Mouse (Mus musculus) limb, embryonic 13.5 days (tissue): ENCODE data around the gene Sap30bp. TPM values are rescaled to one million over a fixed set of nuclear protein-coding genes. Genes with fewer than 3 reads are reported as not detected.
A peak's percentile ranks its signal among the peaks of the same experiment; 100 is the strongest.

Source experiments
- ATAC-seq: fragments of 200-750 bp; cut with Nextera tagmentation; 2 replicates; pipeline ENCODE4 v1.8.0; 2017; ENCODE audit warnings: low read depth, moderate number of reproducible peaks, moderate TSS enrichment; ENCODE audit not compliant: low FRiP score
- H3K27ac ChIP-seq: fragments of 300-500 bp; sonication (generic); 2 replicates; pipeline ENCODE4 v1.5.1; 2015; ENCODE audit warnings: inconsistent platforms, mild to moderate bottlenecking, moderate library complexity
- H3K27me3 ChIP-seq: fragments of 300-500 bp; sonication (generic); 2 replicates; pipeline ENCODE4 v1.6.1; 2015; ENCODE audit warnings: mild to moderate bottlenecking, inconsistent platforms
- H3K36me3 ChIP-seq: fragments of 300-500 bp; sonication (generic); 2 replicates; pipeline ENCODE4 v1.6.1; 2015; ENCODE audit warnings: inconsistent platforms, mild to moderate bottlenecking, moderate library complexity
- H3K4me1 ChIP-seq: fragments of 300-500 bp; sonication (generic); 2 replicates; pipeline ENCODE4 v1.6.1; 2015; ENCODE audit warnings: inconsistent platforms
- H3K4me2 ChIP-seq: fragments of 300-500 bp; sonication (generic); replicated peaks from 2 replicates; pipeline ENCODE4 v1.6.1; 2015; ENCODE audit warnings: inconsistent platforms, mild to moderate bottlenecking, moderate library complexity
- H3K4me3 ChIP-seq: fragments of 300-500 bp; sonication (generic); 2 replicates; pipeline ENCODE4 v1.5.1; 2015; ENCODE audit warnings: moderate library complexity, mild to moderate bottlenecking, inconsistent platforms
- H3K9ac ChIP-seq: fragments of 300-500 bp; sonication (generic); 2 replicates; pipeline ENCODE4 v1.6.1; 2015; ENCODE audit warnings: mild to moderate bottlenecking, inconsistent platforms
- H3K9me3 ChIP-seq: fragments of 300-500 bp; sonication (generic); 2 replicates; pipeline ENCODE4 v1.6.1; 2016; ENCODE audit warnings: inconsistent platforms
- WGBS: fragments of 180-500 bp; shearing (Covaris S2); methylation state at CpG from one replicate; pipeline ENCODE4 v1.1.7; 2015; 5-methylcytosine and 5-hydroxymethylcytosine counted together
- polyA plus RNA-seq: library from polyadenylated mRNA; unstranded; fragments of >200 nt; fragmentation: Nextera tagmentation; extraction: Ambion mirVana; gene quantifications from 2 replicates; pipeline ENCODE4 v1.2.1, GENCODE M21; 2015

Sap30bp gene
- 44.2 and 52.1 TPM in 2 replicates for polyA plus RNA-seq

DNA sequence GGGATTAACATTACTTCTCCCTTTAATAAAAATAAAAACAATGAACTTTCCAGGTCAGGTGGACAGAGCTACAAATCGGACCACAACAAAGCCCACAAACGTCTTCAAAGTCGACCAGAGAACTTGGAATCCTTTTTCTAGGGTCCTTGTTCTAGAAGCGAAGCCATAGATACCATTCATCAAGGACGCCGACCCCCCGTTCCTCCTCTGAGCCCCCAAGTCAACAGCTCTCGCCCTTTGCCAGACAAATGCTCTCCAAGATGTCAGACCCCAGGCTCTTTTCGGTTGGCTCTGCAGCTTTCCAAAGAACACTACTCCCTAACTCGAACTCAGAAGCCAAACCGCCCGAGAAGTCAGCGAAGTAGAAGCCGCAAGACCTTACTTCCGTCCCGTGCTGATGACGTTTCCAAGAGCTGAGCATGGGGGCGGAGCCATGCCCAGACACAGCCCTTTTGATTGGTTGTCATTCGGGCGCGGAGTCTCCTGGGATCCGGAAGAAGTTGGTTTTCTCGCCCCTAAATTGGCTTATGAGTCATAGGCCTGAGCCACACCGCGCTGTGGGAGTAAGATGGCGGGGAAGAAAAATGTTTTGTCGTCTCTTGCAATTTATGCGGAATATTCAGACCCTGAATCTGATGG, at the start of gene Sap30bp, which contains the start of gene Recql5:
Gene Sap30bp (plus strand): TSS at position 175 of the 639 bp plus-strand sequence.
Gene Recql5 (minus strand): TSS at position 370 of the 639 bp plus-strand sequence.
- ATAC-seq: peak; percentile 97
- peaks cover 25% of the 10 kb centered on the region for H3K4me1 ChIP-seq
- H3K4me2 ChIP-seq: peak within 1 kb of the TSS; percentile 94
- H3K9me3 ChIP-seq: no peaks in the 10 kb centered on the region
- peaks cover 41% of the 10 kb centered on the region for H3K36me3 ChIP-seq
- H3K4me3 ChIP-seq: peak within 1 kb of the TSS; percentile 96
- under 1% methylated on average over 28 of the region's 28 CpGs for WGBS
- no peak within 1 kb of the TSS for H3K27ac ChIP-seq
- H3K27me3 ChIP-seq: no peaks in the 10 kb centered on the region
- H3K9ac ChIP-seq: peak within 1 kb of the TSS; percentile 90

DNA sequence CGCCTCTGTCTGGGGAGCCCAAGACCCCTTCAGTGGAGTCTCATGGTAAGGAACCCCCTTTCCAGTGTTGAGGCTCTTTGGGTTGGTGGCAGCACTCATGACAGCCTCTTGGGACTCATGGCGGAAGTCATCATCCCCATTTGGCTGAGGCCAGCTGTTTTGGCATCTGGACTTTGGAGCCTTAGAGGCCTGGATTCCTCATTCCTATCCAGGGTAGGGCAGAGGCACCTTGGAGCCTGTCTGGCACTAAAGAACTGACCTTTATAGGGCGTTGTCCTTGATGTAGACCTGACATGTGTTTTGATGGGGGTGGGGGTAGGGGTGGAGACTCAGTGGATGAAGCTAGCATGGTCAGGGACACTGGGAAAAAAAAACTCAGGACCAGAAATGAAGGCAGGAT, 48.7 kb upstream of the Sap30bp start:
- ATAC-seq: no peak
- H3K9me3 ChIP-seq: no peaks in the 10 kb centered on the region
- no peak overlapping the region for H3K4me3 ChIP-seq
- H3K4me2 ChIP-seq: no peak overlapping the region
- peaks cover 38% of the 10 kb centered on the region for H3K27me3 ChIP-seq
- H3K9ac ChIP-seq: no peak overlapping the region
- H3K36me3 ChIP-seq: no peaks in the 10 kb centered on the region
- H3K27ac ChIP-seq: no peak overlapping the region
- H3K4me1 ChIP-seq: no peaks in the 10 kb centered on the region
- WGBS: 93% methylated on average over 3 of the region's 3 CpGs

- Histone ChIP-seq H3K4me1 (no peaks in the 10 kb centered on the region), H3K27me3 (peaks cover 38% of the 10 kb centered on the region), H3K36me3 (no peaks in the 10 kb centered on the region), H3K27ac (no peak overlapping the region), H3K9me3 (no peaks in the 10 kb centered on the region), H3K9ac (no peak overlapping the region), H3K4me3 (no peak overlapping the region), H3K4me2 (no peak overlapping the region)
- no peak for ATAC-seq
- 72% methylated on average over 11 of the region's 11 CpGs for WGBS
Observed at GRCm38 (mm10) chr11:115885281-115885680, 47.8 kb upstream of the Sap30bp start.

GRCm38 (mm10) chr11:115886446-115886845, 46.6 kb upstream of the Sap30bp start:
- Histone ChIP-seq H3K4me2 (no peak overlapping the region), H3K27ac (no peak overlapping the region), H3K36me3 (no peaks in the 10 kb centered on the region), H3K4me3 (no peak overlapping the region), H3K9ac (no peak overlapping the region), H3K9me3 (no peaks in the 10 kb centered on the region), H3K4me1 (no peaks in the 10 kb centered on the region), H3K27me3 (peaks cover 37% of the 10 kb centered on the region)
- 83% methylated on average over 11 of the region's 11 CpGs for whole genome bisulfite sequencing
- ATAC-seq: no peak; the same call in 1 of the 2 replicates

DNA sequence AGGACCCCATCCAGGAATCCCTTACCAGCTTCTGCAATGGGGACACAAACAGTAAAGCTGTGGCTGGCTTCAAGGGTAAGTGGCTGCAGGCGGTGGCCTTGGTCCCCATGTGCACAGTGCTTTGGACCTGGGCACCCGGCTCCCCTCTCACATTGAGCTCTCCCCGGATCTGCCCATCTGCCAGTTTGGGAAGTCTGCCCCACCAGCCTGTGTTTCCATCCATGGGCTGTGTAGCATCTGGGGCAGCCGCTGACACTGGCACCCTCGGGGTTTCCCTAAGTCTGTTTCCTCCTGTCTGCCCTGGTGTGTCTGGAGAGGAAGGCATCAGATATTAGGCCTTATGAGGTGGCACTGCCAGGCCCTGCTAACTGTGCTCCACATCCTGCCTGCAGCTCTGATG, 45.1 kb upstream of the Sap30bp start:
- WGBS: 86% methylated on average over 5 of the region's 5 CpGs
- Histone ChIP-seq H3K9me3 (no peaks in the 10 kb centered on the region), H3K4me3 (no peak overlapping the region), H3K27me3 (peaks cover 21% of the 10 kb centered on the region), H3K9ac (no peak overlapping the region), H3K4me2 (no peak overlapping the region), H3K36me3 (peaks cover 6% of the 10 kb centered on the region), H3K4me1 (no peaks in the 10 kb centered on the region), H3K27ac (no peak overlapping the region)
- no peak for ATAC-seq

- Histone ChIP-seq H3K4me1 (no peaks in the 10 kb centered on the region), H3K36me3 (peaks cover 18% of the 10 kb centered on the region), H3K9ac (no peak overlapping the region), H3K4me2 (no peak overlapping the region), H3K27me3 (peaks cover 10% of the 10 kb centered on the region), H3K27ac (no peak overlapping the region), H3K4me3 (no peak overlapping the region), H3K9me3 (no peaks in the 10 kb centered on the region)
- WGBS: 77% methylated on average over 6 of the region's 6 CpGs
- ATAC-seq: no peak
Observed at GRCm38 (mm10) chr11:115889159-115889558, 43.9 kb upstream of the Sap30bp start.

- WGBS: 68% methylated on average over 6 of the region's 6 CpGs
- Histone ChIP-seq H3K4me3 (no peak overlapping the region), H3K4me1 (no peaks in the 10 kb centered on the region), H3K9ac (no peak overlapping the region; the same call in 1 of the 2 replicates), H3K27ac (no peak overlapping the region), H3K9me3 (no peaks in the 10 kb centered on the region), H3K36me3 (peaks cover 47% of the 10 kb centered on the region), H3K4me2 (no peak overlapping the region), H3K27me3 (no peaks in the 10 kb centered on the region)
- ATAC-seq: no peak
Observed at GRCm38 (mm10) chr11:115892213-115892612, 40.9 kb upstream of the Sap30bp start.

DNA sequence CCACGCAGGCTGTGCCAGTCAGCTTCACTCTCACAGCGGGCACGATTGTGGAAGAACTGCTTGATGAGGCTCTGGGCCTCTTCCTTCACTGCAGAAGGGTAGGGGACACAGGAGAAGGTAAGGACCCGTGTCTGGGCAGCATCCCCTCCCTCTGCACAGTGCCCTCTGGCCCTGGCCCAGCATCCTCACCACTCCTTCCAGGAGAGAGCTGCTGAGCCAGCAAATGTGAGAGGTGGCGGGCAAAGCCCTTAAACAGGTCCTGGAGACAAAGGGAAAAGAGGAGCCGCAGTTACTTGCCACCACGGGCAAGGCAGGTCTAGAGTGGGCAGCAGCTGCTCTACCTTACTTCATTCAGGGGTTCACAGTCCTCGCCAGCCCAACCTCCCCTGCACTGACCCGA, 40.0 kb upstream of the Sap30bp start:
- no peaks in the 10 kb centered on the region for H3K9me3 ChIP-seq
- H3K4me3 ChIP-seq: no peak overlapping the region
- H3K27me3 ChIP-seq: no peaks in the 10 kb centered on the region
- no peak for ATAC-seq
- no peak overlapping the region for H3K9ac ChIP-seq
- WGBS: 89% methylated on average over 9 of the region's 9 CpGs
- no peak overlapping the region for H3K27ac ChIP-seq
- peaks cover 51% of the 10 kb centered on the region for H3K36me3 ChIP-seq
- H3K4me2 ChIP-seq: no peak overlapping the region
- H3K4me1 ChIP-seq: no peaks in the 10 kb centered on the region

- H3K27ac ChIP-seq: no peak overlapping the region
- H3K4me3 ChIP-seq: no peak overlapping the region
- H3K9ac ChIP-seq: no peak overlapping the region; the same call in 1 of the 2 replicates
- H3K4me1 ChIP-seq: peaks cover 14% of the 10 kb centered on the region
- H3K36me3 ChIP-seq: peaks cover 51% of the 10 kb centered on the region
- H3K9me3 ChIP-seq: no peaks in the 10 kb centered on the region
- ATAC-seq: no peak
- no peak overlapping the region for H3K4me2 ChIP-seq
- 70% methylated on average over 14 of the region's 14 CpGs for WGBS
- H3K27me3 ChIP-seq: no peaks in the 10 kb centered on the region
Observed at GRCm38 (mm10) chr11:115894755-115895520, 38.1 kb upstream of the Sap30bp start.

DNA sequence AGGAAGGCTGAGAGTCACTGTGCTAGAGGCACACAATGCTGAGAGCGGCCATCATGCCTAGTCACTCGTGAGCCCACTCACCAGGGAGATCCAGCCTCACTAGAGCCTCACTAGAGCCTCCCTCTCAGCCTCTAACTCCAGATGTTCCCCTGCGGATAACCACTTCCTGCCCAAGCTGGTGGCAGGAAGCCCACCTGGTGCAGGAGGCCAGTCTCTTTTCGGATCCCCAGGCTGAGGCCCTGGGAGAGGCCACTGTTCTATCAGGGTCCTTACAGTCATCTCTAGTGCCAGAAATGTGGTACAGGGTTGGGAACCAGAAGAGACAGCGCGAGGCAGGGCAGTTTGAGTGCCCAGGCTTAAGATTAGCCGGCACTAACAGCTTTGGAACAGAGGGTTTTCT, 34.6 kb upstream of the Sap30bp start:
- ATAC-seq: no peak
- Histone ChIP-seq H3K4me3 (no peak overlapping the region), H3K27me3 (no peaks in the 10 kb centered on the region), H3K36me3 (peaks cover 41% of the 10 kb centered on the region), H3K4me2 (no peak overlapping the region), H3K9me3 (no peaks in the 10 kb centered on the region), H3K4me1 (peaks cover 38% of the 10 kb centered on the region), H3K9ac (no peak overlapping the region), H3K27ac (no peak overlapping the region)
- 70% methylated on average over 7 of the region's 7 CpGs for WGBS

- no peak for ATAC-seq
- peaks cover 36% of the 10 kb centered on the region for H3K36me3 ChIP-seq
- no peak overlapping the region for H3K4me3 ChIP-seq
- H3K9me3 ChIP-seq: no peaks in the 10 kb centered on the region
- H3K27ac ChIP-seq: no peak overlapping the region
- WGBS: 16% methylated on average over 4 of the region's 4 CpGs
- H3K27me3 ChIP-seq: no peaks in the 10 kb centered on the region
- no peak overlapping the region for H3K9ac ChIP-seq
- H3K4me1 ChIP-seq: peaks cover 41% of the 10 kb centered on the region
- H3K4me2 ChIP-seq: no peak overlapping the region
Observed at GRCm38 (mm10) chr11:115898886-115899285, 34.2 kb upstream of the Sap30bp start.

DNA sequence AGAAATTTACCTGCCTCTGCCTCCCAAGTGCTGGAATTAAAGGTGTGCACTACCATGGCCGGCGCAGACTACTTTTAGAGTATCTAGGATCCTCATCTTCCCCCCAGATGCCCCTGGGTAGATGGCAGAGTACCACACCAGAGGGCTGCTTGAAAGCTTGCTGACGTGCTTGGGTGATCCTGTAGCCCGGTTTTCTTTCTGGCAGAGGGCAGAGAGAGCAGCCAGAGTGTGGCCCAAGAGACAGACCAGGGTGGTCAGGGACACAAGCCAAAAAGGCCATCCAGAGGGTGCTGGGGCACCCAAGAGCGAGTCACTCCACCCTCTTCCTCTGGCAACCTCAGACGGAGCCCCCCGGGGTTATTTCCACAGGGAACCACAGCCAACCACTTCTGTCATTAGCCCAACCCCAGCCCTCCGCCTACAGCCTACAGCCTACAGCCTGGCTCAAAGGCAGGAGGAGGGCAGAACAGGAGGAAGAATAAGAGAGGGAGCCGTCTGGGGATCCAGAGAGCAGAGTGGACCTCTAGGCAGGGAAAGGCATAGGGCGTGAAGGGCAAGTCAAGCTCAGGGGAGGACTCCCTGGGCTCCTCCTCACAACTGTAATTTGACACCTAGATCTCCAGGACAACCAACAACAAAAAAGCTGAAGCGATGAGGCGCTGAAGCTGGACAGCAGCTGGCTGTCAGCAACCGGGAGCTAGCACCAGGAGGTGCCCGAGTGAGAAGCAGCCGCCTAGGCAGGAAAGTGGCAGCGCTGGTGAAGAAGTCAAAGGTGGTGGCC, 33.4 kb upstream of the Sap30bp start, which contains the start of gene Smim5:
Gene Smim5 (plus strand): TSS at position 481 of the 781 bp plus-strand sequence.
- Histone ChIP-seq H3K9me3 (no peaks in the 10 kb centered on the region), H3K27ac (0 out of 2 replicates have a peak within 1 kb of the TSS, but pooled peaks have one; percentile 28), H3K4me1 (peaks cover 45% of the 10 kb centered on the region), H3K27me3 (no peaks in the 10 kb centered on the region), H3K4me3 (peak within 1 kb of the TSS; percentile 12), H3K4me2 (peak within 1 kb of the TSS; percentile 31), H3K36me3 (peaks cover 32% of the 10 kb centered on the region), H3K9ac (peak within 1 kb of the TSS; percentile 39; the same call in 1 of the 2 replicates)
- 33% methylated on average over 16 of the region's 16 CpGs for WGBS
- peak; percentile 49; the same call in 1 of the 2 replicates for ATAC-seq
